Mouse (Mus musculus): ENCODE data around the gene Ptpn7. TPM values are rescaled to one million over a fixed set of nuclear protein-coding genes. Genes with fewer than 3 reads are reported as not detected.

The Ptpn7 gene
- polyA plus RNA-seq, 1 experiment from 2014 or later: 0.11 TPM

- DNase-seq (ENCODE audit: low spot score): no peak
- no peak for ATAC-seq (ENCODE audit: low FRiP score)
- Histone ChIP-seq H3K27ac (no peak overlapping the region), H3K36me3 (replicated peaks; ENCODE audit: control insufficient read depth, insufficient read depth) (no peaks in the 10 kb centered on the region), H3K27me3 (ENCODE audit: control insufficient read depth, insufficient read depth, low read length) (no peaks in the 10 kb centered on the region), H3K9me3 (ENCODE audit: control insufficient read depth, low read length) (no peaks in the 10 kb centered on the region), H3K9ac (no peak overlapping the region), H3K4me2 (replicated peaks) (no peak overlapping the region), H3K4me1 (replicated peaks; ENCODE audit: control insufficient read depth, insufficient read depth, low read length) (0 out of 2 replicates have a peak, but pooled peaks cover 3% of the 10 kb centered on the region), H3K4me3 (replicated peaks; ENCODE audit: low read length) (no peak overlapping the region)
- WGBS: 92% methylated on average over 8 of the region's 8 CpGs
Measured at GRCm38 (mm10) chr1:135124573-135125363, 7.7 kb upstream of the Ptpn7 start.

- DNase-seq (ENCODE audit: low spot score): peak; percentile 45
Measured at GRCm38 (mm10) chr1:135125990-135126389, 6.5 kb upstream of the Ptpn7 start.

GRCm38 (mm10) chr1:135126443-135127027 is 6.0 kb upstream of the Ptpn7 start:
- H3K36me3 ChIP-seq (replicated peaks; ENCODE audit: control insufficient read depth, insufficient read depth): no peaks in the 10 kb centered on the region
- WGBS: 56% methylated on average over 4 of the region's 4 CpGs
- no peak overlapping the region for H3K4me3 ChIP-seq (replicated peaks; ENCODE audit: low read length)
- H3K27ac ChIP-seq: no peak overlapping the region
- no peak overlapping the region for H3K9ac ChIP-seq
- H3K4me2 ChIP-seq (replicated peaks): no peak overlapping the region
- 0 out of 2 replicates have a peak, but pooled peaks have one; percentile 14 for ATAC-seq (ENCODE audit: low FRiP score)
- H3K4me1 ChIP-seq (replicated peaks; ENCODE audit: control insufficient read depth, insufficient read depth, low read length): 0 out of 2 replicates have a peak, but pooled peaks cover 3% of the 10 kb centered on the region
- H3K9me3 ChIP-seq (ENCODE audit: control insufficient read depth, low read length): no peaks in the 10 kb centered on the region
- H3K27me3 ChIP-seq (ENCODE audit: control insufficient read depth, insufficient read depth, low read length): no peaks in the 10 kb centered on the region
- no peak for DNase-seq (ENCODE audit: low spot score)

More at GRCm38 (mm10) chr1:135125990-135126389, 6.5 kb upstream of the Ptpn7 start:
- no peaks in the 10 kb centered on the region for H3K27me3 ChIP-seq (ENCODE audit: control insufficient read depth, insufficient read depth, low read length)
- 61% methylated on average over 8 of the region's 8 CpGs for WGBS
- H3K9me3 ChIP-seq (ENCODE audit: control insufficient read depth, low read length): no peaks in the 10 kb centered on the region
- 0 out of 2 replicates have a peak, but pooled peaks cover 3% of the 10 kb centered on the region for H3K4me1 ChIP-seq (replicated peaks; ENCODE audit: control insufficient read depth, insufficient read depth, low read length)
- H3K36me3 ChIP-seq (replicated peaks; ENCODE audit: control insufficient read depth, insufficient read depth): no peaks in the 10 kb centered on the region
- no peak for ATAC-seq (ENCODE audit: low FRiP score)
- no peak overlapping the region for H3K4me3 ChIP-seq (replicated peaks; ENCODE audit: low read length)
- no peak overlapping the region for H3K4me2 ChIP-seq (replicated peaks)
- no peak overlapping the region for H3K9ac ChIP-seq
- no peak overlapping the region for H3K27ac ChIP-seq

GRCm38 (mm10) chr1:135128011-135128441 is 4.5 kb upstream of the Ptpn7 start:
- DNase-seq (ENCODE audit: low spot score): no peak
- Histone ChIP-seq H3K9ac (no peak overlapping the region), H3K27ac (no peak overlapping the region), H3K4me3 (replicated peaks; ENCODE audit: low read length) (no peak overlapping the region), H3K4me1 (replicated peaks; ENCODE audit: control insufficient read depth, insufficient read depth, low read length) (0 out of 2 replicates have a peak, but pooled peaks cover 3% of the 10 kb centered on the region), H3K9me3 (ENCODE audit: control insufficient read depth, low read length) (no peaks in the 10 kb centered on the region), H3K4me2 (replicated peaks) (no peak overlapping the region), H3K36me3 (replicated peaks; ENCODE audit: control insufficient read depth, insufficient read depth) (no peaks in the 10 kb centered on the region), H3K27me3 (ENCODE audit: control insufficient read depth, insufficient read depth, low read length) (no peaks in the 10 kb centered on the region)
- WGBS: 52% methylated on average over 6 of the region's 6 CpGs
- ATAC-seq (ENCODE audit: low FRiP score): no peak

- ATAC-seq (ENCODE audit: low FRiP score): no peak
- WGBS: 31% methylated on average over 9 of the region's 9 CpGs
Measured at GRCm38 (mm10) chr1:135128986-135129385, 3.5 kb upstream of the Ptpn7 start.

GRCm38 (mm10) chr1:135129543-135130183 is 2.8 kb upstream of the Ptpn7 start:
- DNase-seq (ENCODE audit: low spot score) (no peak), ATAC-seq (ENCODE audit: low FRiP score) (no peak)
- Histone ChIP-seq H3K27me3 (ENCODE audit: control insufficient read depth, insufficient read depth, low read length) (no peaks in the 10 kb centered on the region), H3K27ac (no peak overlapping the region), H3K4me2 (replicated peaks) (no peak overlapping the region), H3K4me1 (replicated peaks; ENCODE audit: control insufficient read depth, insufficient read depth, low read length) (0 out of 2 replicates have a peak, but pooled peaks cover 3% of the 10 kb centered on the region), H3K36me3 (replicated peaks; ENCODE audit: control insufficient read depth, insufficient read depth) (no peaks in the 10 kb centered on the region), H3K9ac (no peak overlapping the region), H3K9me3 (ENCODE audit: control insufficient read depth, low read length) (no peaks in the 10 kb centered on the region), H3K4me3 (replicated peaks; ENCODE audit: low read length) (no peak overlapping the region)
- 61% methylated on average over 9 of the region's 9 CpGs for WGBS

More at GRCm38 (mm10) chr1:135128986-135129385, 3.5 kb upstream of the Ptpn7 start:
- no peaks in the 10 kb centered on the region for H3K9me3 ChIP-seq (ENCODE audit: control insufficient read depth, low read length)
- H3K4me1 ChIP-seq (replicated peaks; ENCODE audit: control insufficient read depth, insufficient read depth, low read length): 0 out of 2 replicates have a peak, but pooled peaks cover 3% of the 10 kb centered on the region
- H3K4me2 ChIP-seq (replicated peaks): no peak overlapping the region
- H3K9ac ChIP-seq: no peak overlapping the region
- H3K36me3 ChIP-seq (replicated peaks; ENCODE audit: control insufficient read depth, insufficient read depth): no peaks in the 10 kb centered on the region
- H3K27me3 ChIP-seq (ENCODE audit: control insufficient read depth, insufficient read depth, low read length): no peaks in the 10 kb centered on the region
- DNase-seq (ENCODE audit: low spot score): no peak
- no peak overlapping the region for H3K27ac ChIP-seq
- no peak overlapping the region for H3K4me3 ChIP-seq (replicated peaks; ENCODE audit: low read length)

- Histone ChIP-seq H3K9me3 (ENCODE audit: control insufficient read depth, low read length) (no peaks in the 10 kb centered on the region), H3K4me2 (replicated peaks) (no peak overlapping the region), H3K9ac (no peak overlapping the region), H3K36me3 (replicated peaks; ENCODE audit: control insufficient read depth, insufficient read depth) (no peaks in the 10 kb centered on the region), H3K4me3 (replicated peaks; ENCODE audit: low read length) (no peak overlapping the region), H3K27me3 (ENCODE audit: control insufficient read depth, insufficient read depth, low read length) (no peaks in the 10 kb centered on the region), H3K4me1 (replicated peaks; ENCODE audit: control insufficient read depth, insufficient read depth, low read length) (0 out of 2 replicates have a peak, but pooled peaks cover 3% of the 10 kb centered on the region), H3K27ac (no peak overlapping the region)
- ATAC-seq (ENCODE audit: low FRiP score) (no peak), DNase-seq (ENCODE audit: low spot score) (no peak)
- WGBS: 70% methylated on average over 2 of the region's 2 CpGs
Measured at GRCm38 (mm10) chr1:135130376-135131018, 2.0 kb upstream of the Ptpn7 start.

- Histone ChIP-seq H3K4me1 (replicated peaks; ENCODE audit: control insufficient read depth, insufficient read depth, low read length) (0 out of 2 replicates have a peak, but pooled peaks cover 3% of the 10 kb centered on the region), H3K9me3 (ENCODE audit: control insufficient read depth, low read length) (no peaks in the 10 kb centered on the region), H3K9ac (no peak overlapping the region), H3K27ac (no peak overlapping the region), H3K4me3 (replicated peaks; ENCODE audit: low read length) (no peak overlapping the region), H3K36me3 (replicated peaks; ENCODE audit: control insufficient read depth, insufficient read depth) (no peaks in the 10 kb centered on the region), H3K4me2 (replicated peaks) (no peak overlapping the region), H3K27me3 (ENCODE audit: control insufficient read depth, insufficient read depth, low read length) (no peaks in the 10 kb centered on the region)
- no peak for ATAC-seq (ENCODE audit: low FRiP score)
- DNase-seq (ENCODE audit: low spot score): no peak
- 41% methylated on average over 6 of the region's 6 CpGs for WGBS
Measured at GRCm38 (mm10) chr1:135131034-135131433, 1.5 kb upstream of the Ptpn7 start.

GRCm38 (mm10) chr1:135131560-135131959 is 940 bp upstream of the Ptpn7 start:
- no peaks in the 10 kb centered on the region for H3K4me1 ChIP-seq (replicated peaks; ENCODE audit: control insufficient read depth, insufficient read depth, low read length)
- H3K36me3 ChIP-seq (replicated peaks; ENCODE audit: control insufficient read depth, insufficient read depth): no peaks in the 10 kb centered on the region
- no peaks in the 10 kb centered on the region for H3K27me3 ChIP-seq (ENCODE audit: control insufficient read depth, insufficient read depth, low read length)
- no peak overlapping the region for H3K4me3 ChIP-seq (replicated peaks; ENCODE audit: low read length)
- no peak overlapping the region for H3K9ac ChIP-seq
- ATAC-seq (ENCODE audit: low FRiP score) (no peak), DNase-seq (ENCODE audit: low spot score) (no peak)
- no peak overlapping the region for H3K27ac ChIP-seq
- no peak overlapping the region for H3K4me2 ChIP-seq (replicated peaks)
- H3K9me3 ChIP-seq (ENCODE audit: control insufficient read depth, low read length): no peaks in the 10 kb centered on the region
- 53% methylated on average over 8 of the region's 8 CpGs for WGBS

All from hindbrain, embryonic 14.5 days (tissue).